Mouse (Mus musculus) heart, adult 2 months (tissue): ENCODE results near the gene Pecam1.

ENCODE experiments used
- CTCF ChIP-seq: fragments of 200-600 bp; IDR thresholded peaks from 2 replicates; pipeline ENCODE4 v1.8.1; 2022; ENCODE audit warnings: antibody characterized with exemption, mild to moderate bottlenecking, moderate library complexity
- EP300 ChIP-seq: fragments of 200-500 bp; IDR thresholded peaks from 2 replicates; pipeline ENCODE4 v1.6.1; 2011; ENCODE audit warnings: low read depth, low read length, control low read depth; ENCODE audit not compliant: insufficient read depth
- POLR2A ChIP-seq: fragments of 200-500 bp; IDR thresholded peaks from 2 replicates; pipeline ENCODE4 v1.6.1; 2011; ENCODE audit warnings: mild to moderate bottlenecking, low read depth, low read length, control low read depth; ENCODE audit not compliant: insufficient read depth

- no peak for TF ChIP-seq EP300
- TF ChIP-seq POLR2A: no peak
- no peak for TF ChIP-seq CTCF
Observed at GRCm38 (mm10) chr11:106751039-106752018, 901 bp upstream of the Pecam1 start, which contains the start of gene Milr1.
